Mouse (Mus musculus) layer of hippocampus, adult 9-10 months (tissue): ENCODE data around the gene Zfp523.

ENCODE experiments used
- DNase-seq: peaks from one replicate; pipeline ENCODE4 v3.0.0; 2022; ENCODE audit warnings: low spot score

The Zfp523 gene

DNA sequence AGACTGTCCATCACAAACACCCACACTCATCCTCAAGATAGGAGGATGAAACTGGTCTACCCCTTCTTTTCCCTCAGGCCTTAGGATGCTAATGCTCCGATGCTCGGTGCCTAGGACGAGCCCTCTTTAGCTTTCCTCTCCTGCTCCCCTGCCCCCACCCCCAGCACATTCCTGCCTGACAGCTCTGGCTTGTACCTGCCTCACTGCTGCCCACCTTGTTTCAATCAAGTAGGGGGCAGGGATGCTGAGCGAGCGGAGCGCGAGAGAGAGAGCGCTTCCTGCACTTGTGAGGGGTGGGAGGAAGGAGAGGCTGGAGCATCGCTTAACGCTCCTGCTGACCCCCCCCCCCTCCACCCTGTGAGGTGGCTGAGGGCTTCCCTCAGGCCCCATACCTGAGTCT lies 16.6 kb upstream of the Zfp523 start:
- no peak for DNase-seq

DNA sequence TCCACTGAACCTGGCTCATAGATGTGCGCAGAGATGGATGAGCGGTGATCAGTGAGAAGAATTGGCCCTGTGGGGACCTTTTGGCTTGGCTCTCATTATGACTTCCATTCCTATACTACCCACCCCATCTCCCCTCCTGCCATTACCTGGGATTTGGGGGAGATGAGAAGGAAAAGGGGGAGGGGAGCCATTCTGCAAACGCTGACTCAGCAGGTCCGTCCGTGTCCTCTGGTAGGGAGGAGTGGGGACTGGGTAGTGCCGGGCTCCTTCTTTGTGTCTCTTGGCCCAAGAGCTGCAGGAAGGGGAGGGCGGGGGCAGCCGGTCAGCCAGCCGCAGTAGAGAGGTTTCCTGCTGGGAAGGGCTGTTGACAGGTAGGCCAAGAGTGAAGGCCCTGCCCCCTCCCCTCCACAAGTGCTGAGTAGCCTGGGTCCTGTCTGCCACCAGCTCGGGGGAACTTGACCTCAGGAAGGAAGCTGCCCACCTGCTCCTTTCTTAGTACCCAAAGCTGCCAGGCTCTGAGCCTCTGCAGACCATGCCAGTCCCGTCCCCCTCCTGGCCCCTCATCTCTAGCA lies 15.5 kb upstream of the Zfp523 start:
- no peak for DNase-seq

DNA sequence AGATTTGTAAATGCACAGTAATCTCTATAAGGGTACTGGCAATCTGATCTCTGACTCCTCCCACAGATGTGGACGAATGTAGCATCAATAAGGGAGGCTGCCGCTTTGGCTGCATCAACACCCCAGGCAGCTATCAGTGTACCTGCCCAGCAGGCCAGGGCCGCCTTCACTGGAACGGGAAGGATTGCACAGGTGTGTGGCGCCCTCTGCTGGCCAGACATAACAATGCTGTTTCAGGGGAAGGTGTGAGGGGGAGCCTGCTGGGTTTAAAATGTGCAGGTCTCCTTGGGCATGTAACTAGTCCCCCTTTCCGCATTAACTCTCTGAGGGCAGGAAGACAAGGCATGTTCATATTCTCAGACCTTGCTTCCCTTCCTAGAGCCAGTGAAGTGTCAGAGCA lies 13.3 kb upstream of the Zfp523 start:
- DNase-seq: peak; percentile 49

DNA sequence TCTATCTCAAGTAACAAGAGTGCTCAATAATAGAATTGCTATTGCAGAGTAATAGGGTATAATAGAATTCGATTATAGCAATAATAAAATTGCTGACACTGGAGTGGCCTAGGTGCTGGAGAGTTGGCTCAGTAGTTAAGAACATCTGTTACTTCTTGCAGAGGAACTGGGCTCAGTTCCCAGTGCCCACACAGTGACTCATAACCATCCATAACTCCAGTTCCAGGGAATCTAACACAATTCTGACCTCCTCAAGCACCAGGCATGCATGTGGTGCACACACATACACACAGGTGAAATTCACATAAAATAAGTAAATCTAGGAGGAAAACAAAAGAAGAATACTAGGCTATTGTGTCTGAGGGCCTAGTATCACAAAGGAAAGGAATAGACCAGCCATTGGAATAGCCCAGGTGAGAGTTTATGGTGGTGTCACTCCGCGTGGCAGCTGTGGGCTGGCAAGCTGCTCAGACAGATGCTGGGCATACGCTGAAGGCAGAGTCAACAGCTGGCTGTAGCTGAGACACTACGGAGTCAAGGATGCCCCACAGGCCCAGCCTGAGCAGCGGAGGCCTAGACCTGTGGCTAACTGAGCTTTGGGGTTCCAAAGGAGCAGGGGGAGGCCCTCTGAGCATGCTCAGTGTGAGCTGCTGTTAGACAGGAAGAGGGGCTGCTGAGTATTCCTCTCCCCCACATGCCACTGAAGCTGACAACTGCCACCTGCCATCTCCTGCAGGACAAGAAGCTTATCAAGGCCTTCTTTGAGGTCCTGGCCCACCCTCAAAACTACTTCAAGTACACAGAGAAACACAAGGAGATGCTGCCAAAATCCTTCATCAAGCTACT lies 6.2 kb upstream of the Zfp523 start:
- DNase-seq: no peak

DNA sequence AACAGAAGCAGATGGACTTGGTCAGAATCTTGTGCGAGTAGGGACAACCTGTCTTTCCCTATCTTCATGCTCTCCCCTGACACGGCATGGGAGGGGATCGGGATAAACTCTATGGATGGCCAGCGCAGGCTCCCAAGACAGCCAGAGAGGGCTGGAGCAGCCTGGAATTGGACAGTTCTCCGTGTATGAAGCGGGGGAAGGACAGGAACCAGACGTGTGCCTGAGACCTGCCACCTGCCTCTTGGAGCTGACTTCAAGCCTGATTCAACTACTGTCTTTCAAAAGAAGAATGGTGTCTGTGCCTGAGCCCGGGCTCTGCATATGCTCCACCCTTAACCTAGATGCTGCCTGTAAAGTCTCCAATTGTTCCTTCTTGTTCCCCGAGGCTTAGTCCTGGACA lies 4.2 kb upstream of the Zfp523 start:
- no peak for DNase-seq

DNA sequence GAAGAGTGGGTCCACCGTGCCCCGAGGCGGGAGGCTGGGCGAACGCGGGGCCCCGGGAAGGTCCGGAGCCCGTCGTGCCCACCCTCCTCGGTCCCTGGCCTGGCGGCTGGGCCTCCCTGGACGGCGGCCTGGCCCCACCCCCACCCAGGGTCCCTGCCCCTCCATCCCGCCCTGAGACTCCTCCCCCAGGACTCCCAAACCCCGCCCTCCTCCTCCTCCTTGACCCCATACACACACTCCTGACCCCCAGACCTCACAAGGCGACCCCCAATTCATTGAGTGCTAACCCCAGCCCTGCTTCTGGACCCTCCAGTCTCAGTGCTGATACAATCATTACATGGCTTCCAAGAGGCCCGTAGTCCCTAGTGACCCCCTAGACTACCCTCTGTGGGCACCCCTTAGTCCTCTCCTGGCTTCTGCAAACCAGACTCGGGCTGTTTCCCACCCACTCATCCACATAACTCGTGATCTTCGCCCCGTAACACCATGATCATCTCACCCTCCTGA lies 664 bp downstream of the Zfp523 start:
- DNase-seq: no peak

DNA sequence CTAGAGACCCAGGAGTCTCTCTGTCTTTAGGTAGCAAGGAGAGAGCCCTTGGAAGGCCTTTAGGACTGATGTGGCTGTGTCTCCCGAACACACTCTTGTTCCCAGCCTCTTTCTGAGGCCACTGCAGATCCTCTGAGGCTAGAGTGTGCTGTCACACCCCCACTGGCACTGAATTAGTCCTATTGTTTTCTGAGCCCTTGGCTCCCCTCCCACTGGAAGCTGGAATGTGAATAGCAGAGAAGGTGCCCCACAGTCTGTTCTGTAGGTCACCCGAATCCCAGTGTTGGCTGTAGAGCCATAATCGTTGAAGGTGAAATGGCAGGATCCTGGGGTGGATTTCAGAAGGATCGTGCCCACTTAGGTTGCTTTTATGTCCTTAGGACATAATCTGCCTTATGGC lies 3.4 kb downstream of the Zfp523 start:
- no peak for DNase-seq

DNA sequence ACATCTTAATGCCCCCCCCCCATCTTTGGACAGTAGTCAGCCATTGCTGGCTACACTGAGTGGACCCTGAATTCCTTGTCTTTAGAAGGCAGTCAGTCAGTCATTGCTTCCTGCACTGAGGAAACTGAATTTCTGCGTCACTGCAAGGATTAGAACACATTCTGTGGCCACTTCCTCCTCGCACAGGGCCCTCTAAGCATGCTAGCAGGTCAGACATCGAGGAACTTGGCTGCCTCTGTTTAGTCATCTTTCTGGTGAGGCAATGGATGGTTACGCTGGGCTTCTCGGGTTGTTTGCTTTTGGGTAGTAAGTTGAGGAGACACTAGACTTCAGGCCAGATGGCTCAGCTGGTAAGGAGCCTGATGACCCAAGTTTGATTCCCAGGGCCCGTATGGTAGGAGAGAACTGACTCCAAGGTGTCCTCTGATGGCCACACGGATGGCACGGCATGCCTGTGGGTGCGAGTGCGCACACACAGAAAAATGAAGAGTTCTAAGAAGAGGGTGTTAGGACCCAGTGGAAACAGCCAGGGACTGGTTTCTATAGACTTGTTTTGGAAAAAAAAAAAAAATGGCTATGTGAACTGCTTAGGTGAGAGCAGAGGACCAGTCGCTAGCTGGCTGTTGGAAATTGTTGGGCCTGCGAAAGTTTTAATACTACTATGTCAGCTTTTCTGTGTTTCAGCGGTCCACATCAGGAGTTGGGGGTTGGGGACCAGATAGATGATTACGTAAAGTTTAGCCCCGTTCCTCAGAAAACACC lies 4.0 kb downstream of the Zfp523 start:
- no peak for DNase-seq

DNA sequence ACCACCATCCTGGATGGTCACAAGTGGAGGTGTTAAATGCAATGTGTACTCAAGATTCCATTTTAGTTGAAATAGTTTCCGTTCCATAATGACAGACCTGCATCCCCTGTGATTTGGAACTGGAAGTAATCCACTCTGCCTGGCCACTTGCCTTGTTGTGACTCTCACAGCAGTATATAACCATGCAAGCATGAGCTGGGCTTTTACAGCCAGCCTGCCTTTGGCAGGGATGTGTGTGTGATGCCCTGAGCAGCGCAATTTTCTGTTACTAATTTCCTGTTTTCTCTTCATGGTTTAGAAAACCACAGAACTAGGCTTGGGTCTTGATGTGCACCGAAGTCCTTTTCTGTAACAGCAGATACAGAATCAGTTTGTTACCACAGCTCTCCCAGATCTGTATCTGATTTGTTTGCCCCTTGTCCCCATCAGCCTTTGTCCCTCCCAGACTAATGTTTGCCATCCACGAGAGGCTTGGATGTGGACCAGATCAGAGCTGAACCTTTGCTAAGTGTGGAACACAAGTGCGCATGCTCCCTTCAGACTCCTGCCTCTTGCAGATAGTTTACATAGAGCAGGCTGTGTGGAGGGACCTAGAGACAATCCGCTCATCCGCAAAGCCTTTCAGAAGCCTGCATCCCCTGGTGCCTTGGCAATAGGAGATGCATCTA lies 8.2 kb downstream of the Zfp523 start:
- DNase-seq: no peak

DNA sequence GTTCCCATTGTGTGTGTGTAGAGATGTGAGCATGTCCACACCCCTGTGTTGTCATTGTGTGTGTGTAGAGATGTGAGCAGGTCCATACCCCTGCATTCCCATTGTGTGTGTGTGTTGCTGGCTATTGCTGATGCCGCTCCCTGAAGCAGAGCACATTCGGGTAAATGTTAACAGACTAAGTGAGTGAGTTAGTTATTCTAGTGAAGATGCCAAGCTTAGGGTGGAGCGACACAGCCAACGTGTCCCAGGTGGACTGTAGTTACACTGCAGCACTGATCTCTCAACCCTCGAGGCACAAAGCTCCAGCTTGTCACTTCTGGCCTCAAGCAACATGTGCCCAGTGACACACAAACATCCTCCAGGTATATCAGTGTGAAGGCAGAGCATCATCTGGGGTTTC lies 11.4 kb downstream of the Zfp523 start:
- no peak for DNase-seq

DNA sequence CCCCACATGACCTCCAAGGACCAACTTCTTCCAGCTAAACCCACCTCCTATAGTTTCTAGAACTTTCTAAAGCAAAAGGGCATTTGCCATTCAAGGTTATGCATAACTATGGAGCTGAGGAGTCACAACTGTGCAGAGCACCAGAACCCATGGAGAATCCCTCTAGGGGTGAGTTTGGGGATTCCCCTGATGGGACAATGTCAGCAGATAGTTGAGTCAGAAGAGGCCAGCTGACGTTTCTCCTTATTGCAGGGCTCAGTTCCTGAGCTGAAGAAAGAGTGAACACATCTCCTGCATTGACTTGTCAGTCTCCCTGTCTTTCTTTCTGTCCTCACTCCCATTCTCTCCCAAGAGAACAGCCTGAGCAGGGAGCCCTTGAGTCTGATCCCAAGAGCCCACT lies 15.8 kb downstream of the Zfp523 start:
- DNase-seq: no peak

DNA sequence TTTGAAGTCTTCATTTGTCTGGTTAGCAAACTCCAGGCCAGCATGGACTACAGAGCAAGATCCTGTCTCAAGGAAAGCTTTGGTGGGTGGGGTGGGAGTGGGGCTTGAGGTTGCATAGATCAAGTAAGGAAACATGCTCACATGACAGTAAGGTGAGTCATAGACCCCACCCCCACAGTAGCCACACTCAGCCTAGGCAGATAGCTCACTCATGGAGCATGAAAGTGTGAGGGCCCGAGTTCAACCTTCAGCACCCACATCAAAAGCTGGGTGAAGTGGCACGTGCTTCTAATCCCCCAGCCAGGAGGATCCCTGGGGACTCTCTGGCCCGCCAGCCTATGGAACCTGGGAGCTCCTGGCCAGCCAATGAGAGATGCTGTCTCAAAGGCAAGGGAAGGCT lies 16.6 kb downstream of the Zfp523 start:
- no peak for DNase-seq

DNA sequence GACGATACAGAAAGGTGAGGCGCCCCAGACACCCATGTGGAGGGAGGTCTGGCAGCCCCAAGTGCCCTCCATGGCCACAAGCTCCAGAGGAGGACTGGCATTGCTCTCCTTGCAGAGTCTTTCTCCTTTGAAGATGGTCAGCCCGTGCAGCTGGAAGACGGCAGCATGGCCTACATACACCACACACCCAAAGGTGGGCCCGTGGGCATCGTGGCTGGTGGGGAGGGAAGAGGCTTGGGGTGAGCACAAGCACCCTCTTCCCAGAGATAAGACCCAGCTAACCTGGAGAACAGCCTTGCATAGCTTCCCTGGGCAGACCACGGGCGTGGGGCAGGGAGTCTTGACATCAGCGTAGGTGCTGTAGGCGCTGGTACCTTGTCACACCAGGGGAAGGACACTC lies 18.1 kb downstream of the Zfp523 start:
- DNase-seq: no peak

DNA sequence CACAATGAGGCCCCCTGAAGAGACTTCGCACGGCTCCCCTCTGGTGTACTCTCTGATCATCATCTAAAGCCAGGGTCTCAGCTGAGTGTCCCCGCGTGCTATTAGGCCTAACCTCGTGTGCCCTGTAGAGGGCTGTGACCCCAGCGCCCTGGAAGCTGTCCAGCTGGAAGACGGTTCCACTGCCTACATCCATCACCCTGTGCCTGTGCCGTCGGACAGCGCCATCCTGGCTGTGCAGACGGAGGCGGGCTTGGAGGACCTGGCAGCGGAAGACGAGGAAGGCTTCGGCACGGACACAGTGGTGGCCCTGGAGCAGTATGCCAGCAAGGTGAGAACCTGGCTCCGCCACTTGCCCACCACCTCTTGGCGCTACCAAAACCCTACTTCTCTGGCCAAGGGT lies 20.7 kb downstream of the Zfp523 start:
- DNase-seq: no peak

DNA sequence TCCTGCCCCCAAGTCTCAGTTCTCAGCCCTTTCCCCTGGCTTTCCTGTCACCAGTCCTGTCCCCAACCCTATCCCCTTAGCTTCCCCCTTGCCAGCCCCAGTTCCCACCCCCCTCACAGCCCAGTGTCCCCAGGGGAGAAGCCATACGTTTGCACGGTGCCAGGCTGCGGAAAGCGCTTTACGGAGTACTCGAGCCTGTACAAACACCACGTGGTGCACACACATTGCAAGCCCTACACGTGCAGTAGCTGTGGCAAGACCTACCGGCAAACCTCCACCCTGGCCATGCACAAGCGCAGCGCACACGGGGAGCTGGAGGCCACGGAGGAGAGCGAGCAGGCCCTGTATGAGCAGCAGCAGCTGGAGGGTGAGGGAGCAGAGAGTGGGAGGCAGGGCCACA lies 25.1 kb downstream of the Zfp523 start:
- no peak for DNase-seq

DNA sequence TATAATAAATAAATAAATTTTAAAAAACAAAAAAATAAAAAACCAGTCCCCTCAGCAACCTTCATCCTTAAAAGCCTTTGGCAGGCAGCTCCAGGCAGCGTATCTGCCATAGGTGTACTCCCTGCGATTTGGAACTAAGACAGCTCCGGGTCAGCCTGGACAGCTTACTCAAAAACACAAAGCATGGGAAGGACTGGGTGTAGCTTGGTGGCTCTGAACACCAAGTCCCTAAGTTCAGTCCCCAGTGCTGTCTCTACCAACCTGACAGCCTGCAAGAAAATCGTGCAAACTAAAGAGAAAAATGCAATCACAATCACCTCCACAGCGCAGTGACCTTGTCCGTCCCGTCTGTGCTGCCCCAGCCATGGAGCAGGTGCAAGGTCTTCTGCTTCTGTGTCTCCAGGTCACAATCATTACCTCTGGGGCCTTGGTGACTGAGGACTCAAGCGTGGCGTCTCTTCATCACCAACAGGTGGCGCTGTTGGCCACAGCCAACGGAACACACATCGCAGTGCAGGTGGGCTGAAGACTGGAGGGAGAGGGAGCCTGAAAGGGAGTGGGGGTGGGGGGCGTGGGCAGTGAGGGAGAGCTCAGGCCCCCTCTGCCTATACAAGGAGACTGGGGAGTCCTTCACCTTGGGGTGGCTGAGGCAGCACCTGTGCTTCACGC lies 27.3 kb downstream of the Zfp523 start:
- DNase-seq: no peak

DNA sequence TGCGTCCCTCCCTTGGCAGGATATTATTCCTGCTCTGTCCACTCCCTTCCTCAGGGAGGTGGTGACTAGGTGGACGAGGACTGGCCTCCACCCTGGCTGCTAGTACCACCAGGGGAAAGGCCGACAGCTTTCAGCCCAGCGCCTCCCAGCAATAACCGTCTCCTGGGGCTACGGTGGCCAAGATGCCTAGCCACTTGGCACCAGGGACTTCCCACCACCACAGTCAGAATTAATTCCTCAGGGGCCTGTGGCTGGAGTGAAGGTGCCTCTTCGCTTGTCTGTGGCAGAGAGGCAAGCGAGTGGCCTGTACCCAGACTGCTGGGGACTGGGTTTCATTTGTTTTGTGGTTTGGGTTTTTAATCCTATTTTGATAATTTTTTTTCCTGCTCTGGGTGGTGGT lies 28.5 kb downstream of the Zfp523 start:
- no peak for DNase-seq

DNA sequence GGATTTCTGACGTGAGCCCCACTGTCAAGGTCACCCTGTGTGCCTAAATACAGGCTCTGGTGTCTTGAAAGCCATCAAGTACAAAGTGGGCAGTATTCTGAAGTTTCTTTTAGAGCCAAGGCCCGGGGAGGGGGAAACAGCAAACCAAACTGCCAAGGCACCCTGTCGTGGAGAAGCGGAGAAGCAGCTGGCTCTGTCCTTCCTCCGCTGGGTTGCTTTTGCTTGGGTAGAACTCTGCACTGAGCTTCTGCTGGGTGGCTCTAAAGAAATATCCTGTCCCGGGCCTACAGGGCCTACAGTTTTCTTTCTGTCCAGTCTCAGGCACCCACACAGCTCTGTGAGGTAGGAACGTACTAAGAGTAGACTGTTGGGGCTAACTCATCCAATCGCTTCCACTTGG lies 30.2 kb downstream of the Zfp523 start:
- no peak for DNase-seq

DNA sequence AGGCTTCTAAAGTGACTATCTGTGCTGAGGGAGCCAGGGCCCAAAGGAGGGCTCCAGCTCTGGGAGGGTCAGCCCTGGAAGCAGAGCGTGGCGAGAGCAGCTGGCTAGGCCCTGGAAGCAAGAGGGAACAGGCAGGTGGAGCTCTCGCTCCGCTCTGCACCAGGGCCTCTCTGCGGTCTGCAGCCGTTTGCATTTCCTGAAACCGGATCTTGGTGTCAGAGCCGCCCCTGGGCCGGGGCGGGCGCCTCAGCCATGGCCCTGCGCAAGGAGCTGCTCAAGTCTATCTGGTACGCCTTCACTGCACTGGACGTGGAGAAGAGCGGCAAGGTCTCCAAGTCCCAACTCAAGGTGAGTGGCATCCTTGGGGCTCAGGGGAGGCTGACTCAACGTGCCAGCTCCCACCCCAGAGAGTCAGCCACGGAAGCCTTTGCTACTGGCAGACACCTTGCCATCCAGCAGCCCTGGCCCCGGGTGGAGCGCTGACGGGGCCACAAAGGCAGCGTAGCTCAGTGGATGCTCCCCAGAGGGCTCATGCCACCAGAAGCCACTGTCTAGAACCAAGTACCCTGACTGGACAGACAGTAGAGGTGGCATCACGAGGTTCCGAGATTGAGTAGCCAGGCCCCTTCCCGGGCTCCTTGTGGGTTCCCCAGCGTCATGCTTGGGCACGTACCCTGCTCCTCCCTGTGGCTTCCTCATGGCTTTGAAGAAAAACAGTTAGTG lies 30.8 kb downstream of the Zfp523 start, which contains the start of gene Def6:
Gene Def6 (plus strand): TSS at position 188 of the 723 bp plus-strand sequence.
- no peak for DNase-seq

DNA sequence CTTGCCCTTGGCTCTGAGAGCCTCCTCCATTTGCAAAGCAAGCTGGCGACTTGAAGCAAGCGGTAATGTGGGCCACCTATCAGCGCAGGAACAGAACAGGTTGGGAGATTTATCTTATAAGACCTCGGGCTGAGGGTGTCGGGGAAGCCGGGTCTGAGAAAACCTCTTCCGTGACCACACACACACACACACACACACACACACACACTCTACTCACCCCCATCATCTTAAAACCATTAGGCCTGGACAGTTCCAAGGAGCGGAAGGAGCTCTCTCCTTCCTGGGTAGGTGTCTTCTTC lies 31.3 kb downstream of the Zfp523 start:
- DNase-seq: no peak

DNA sequence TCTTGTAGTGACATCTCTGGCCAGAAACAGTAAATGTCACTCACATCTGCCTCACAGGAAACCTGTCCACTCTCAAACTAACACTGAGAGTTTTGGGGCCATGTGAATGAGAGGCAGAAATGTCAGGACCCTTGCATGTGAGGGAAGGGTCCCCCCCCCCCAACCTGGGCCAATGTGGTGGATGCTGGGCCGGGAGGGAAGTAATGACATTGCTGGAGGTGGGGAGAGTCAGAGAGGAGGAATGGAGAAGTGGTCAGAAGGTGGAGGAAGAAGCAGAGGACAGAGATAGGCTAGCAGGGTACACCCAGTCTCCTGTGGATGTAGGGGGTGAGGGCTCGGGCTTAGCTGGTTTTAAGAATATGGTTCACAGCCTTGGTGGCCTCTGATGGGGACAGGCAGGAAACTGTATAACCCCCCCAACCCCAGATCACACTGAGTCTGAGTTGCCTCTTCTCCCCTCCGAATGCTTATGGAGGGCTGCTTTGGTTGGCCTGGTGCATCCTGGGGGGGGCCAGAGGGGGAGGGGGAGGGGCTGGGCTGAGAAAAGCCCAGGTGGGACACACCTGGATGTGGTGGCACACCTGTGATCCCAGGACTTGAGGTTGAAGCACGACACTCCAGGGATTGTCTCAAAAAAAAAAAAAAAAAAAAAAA lies 32.7 kb downstream of the Zfp523 start:
- DNase-seq: no peak
